Mouse (Mus musculus) kidney, postnatal 10 days (tissue): ENCODE data around the gene Ift140.

Experiments
- DNase-seq: peaks from one replicate; pipeline ENCODE4 v3.0.0; 2021; ENCODE audit warnings: mixed read lengths

Gene Ift140

GRCm38 (mm10) chr17:25077771-25078372 is 62.0 kb downstream of the Ift140 start:
- peak; percentile 94 for DNase-seq

- no peak for DNase-seq
Observed at GRCm38 (mm10) chr17:25080210-25080609, 64.3 kb downstream of the Ift140 start.

GRCm38 (mm10) chr17:25080960-25081381 is 65.1 kb downstream of the Ift140 start:
- peak; percentile 85 for DNase-seq

DNA sequence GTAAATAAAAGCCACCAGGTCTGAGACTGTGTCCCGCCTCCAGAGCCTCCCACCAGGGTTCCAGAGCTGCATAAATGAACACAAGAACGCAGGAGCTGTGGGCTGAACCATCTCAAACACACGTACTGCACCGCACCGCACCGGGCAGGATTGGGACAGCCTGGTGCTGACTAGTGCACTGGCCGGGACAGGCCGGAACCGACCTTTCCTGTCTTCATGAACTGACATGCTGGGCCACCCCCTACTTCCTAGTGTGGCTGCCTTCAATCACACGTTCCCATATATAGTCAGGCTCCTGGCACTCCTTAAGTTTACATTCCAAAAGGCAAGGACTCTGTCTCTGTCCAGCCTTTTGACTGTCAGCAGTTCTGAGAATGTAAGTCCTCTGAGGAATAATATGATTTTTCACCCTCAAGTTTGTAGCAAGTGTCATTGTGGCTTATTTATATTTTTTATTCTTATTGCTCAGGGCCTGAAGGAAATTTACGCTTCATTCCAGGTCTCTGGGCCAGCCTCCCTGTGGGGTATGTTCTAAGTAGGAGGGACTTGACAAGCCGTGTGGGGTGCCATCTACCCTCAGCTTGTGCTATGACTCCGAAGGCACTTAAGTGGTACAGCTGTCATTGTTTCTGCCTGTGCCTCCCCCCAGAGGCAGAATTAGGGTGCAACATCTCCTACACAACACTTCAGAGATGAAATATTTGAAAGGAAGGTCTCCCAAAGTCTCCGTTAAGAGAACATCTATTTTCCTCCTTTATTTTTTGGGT is 66.4 kb downstream of the Ift140 start:
- DNase-seq, result peak; percentile 70

DNA sequence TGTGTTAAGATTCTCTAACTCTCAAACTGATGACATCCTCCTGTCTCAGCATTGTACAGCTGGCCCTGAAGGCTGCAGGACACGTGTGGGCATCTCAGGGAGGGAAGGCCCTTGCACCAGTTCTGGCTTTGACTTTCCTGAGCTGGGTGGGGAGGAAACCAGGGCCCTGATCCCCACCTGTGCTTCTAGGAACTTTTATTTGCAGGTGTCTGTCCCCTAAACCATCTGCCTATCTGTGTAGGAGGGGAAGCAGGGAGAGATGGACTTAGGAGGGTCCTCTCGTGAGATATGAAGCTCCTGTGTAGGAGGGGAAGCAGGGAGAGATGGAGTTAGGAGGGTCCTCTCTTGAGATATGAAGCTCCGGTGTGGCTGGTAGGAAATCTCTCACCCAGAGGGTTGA is 67.0 kb downstream of the Ift140 start:
- DNase-seq, result no peak

GRCm38 (mm10) chr17:25083444-25083931 is 67.6 kb downstream of the Ift140 start, which contains the start of gene Tmem204:
Tmem204 (minus strand) TSS chr17:25083591.
- peak; percentile 85 for DNase-seq

- no peak for DNase-seq
Observed at GRCm38 (mm10) chr17:25084835-25085385, 69.0 kb downstream of the Ift140 start.

GRCm38 (mm10) chr17:25086724-25087123 is 70.8 kb downstream of the Ift140 start:
- no peak for DNase-seq

- DNase-seq, result no peak
Observed at GRCm38 (mm10) chr17:25089158-25089557, 73.3 kb downstream of the Ift140 start.

GRCm38 (mm10) chr17:25090450-25090849 is 74.6 kb downstream of the Ift140 start:
- no peak for DNase-seq

GRCm38 (mm10) chr17:25096221-25096620 is 80.3 kb downstream of the Ift140 start:
- DNase-seq, result peak; percentile 39

GRCm38 (mm10) chr17:25100052-25100451 is 84.2 kb downstream of the Ift140 start:
- no peak for DNase-seq

DNA sequence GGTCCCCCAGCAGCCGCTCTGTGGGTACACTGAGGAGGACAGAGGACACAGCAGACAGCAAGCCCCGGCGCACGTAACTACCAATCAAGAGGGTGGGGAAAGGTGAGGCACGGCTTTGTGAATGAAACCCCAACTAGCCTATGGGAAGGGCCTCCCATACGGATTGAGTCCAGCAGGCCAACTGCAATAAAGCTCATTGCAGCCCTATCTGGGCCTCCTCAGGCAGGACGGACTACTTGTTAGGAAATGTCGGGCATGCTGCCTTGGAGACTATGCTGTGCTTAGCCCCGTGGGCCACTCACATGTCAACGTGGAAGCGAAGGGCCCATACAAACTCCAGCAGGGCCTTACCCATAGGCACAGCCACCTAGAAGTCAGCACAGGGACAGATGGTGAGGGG is 85.5 kb downstream of the Ift140 start:
- no peak for DNase-seq

DNA sequence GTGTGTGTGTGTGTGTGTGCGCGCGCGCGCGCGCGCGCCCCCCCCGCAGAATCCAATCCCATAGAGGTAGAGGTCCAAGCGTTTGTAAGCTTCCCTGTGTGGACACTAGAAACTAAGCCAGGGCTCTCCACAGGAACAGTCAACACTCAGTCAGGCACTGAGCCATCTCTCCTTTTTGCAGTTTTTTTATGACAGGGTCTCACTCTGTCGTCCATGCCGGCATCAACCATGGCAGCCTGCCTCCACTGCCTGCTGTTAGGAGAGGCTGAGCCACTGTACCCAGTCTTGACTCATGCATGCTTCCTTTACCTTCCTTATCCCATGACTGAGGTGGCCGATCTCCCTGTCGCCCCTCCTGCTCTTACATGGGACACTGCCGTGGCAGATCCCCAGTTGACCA is 91.9 kb downstream of the Ift140 start:
- no peak for DNase-seq

GRCm38 (mm10) chr17:25109578-25109977 is 93.7 kb downstream of the Ift140 start:
- peak; percentile 73 for DNase-seq

DNA sequence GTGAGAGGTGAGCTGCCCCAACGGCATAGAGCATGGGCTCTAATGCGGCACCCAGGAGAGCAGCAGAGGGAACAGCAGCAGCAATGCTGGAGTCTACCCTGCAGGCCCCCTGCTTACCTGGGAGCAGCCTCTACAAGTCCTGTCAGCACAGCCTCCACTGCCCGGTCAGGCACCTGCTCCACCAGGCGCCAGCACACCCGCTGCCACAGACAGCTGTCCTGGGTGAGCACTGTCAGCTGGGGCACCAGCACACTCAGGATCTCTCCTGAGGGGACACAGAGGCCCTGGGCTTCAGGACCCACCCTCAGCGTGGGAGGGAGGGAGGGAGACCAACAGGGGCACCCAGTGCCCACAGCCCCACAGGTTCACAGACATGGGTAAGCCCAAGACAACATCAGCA is 94.7 kb downstream of the Ift140 start:
- DNase-seq, result no peak

GRCm38 (mm10) chr17:25111220-25111619 is 95.3 kb downstream of the Ift140 start:
- DNase-seq, result no peak

DNA sequence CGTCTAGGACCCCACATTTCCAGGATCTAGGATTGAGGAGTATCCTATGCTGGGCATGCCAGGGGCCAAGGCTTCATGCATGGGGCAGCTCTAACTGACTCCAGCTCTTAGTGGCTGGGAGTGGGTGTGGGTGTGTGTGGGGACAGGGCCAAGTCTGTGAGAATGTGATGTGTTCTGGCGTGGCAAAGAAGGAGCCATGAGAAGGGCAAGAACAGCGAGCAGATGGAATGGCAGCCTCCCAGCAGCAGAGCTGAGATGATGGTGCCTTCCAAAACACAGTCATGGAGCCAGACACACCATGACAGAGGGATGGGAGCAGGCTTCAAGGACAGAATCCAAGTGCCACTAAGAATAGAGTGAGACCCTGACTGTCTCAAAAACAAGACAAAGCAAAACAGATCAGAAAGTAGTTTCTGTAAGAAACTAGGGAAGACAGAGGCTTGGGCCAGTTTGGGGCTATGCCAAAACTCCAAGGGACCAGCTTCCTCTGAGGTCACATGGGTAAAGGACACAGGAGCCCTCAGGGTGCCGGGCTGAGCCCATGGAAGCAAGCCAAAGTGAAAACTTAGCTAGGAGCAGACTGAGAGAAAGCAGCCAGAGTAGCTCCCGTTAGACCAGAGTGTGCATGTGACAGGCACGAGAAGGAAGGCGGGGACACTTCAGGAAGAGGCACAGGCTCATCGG is 96.0 kb downstream of the Ift140 start:
- peak; percentile 54 for DNase-seq

DNA sequence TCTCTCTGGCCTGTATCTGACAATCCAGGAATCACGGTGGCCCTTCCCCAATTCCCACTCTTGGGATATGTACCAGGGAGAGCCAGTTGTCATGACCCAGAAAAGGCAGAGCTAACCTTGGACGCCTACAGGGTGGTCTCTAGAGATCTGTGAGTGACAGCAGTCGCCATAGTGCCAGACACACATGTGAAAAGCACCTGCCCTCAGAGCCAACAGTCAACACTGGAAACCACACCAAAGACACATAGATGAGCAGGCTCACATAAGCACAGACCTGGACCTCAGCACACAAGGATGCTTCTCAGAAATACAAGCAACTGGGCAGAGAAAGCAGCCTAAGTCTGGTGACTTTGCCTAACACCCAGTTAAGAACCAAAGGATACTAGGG is 96.5 kb downstream of the Ift140 start:
- DNase-seq, result no peak

GRCm38 (mm10) chr17:25114908-25115645 is 99.2 kb downstream of the Ift140 start:
- peak; percentile 61 for DNase-seq

GRCm38 (mm10) chr17:25115664-25116432 is 100.0 kb downstream of the Ift140 start, which contains the start of gene Telo2:
Telo2 (minus strand) TSS chr17:25115967.
- DNase-seq, result peak; percentile 96

- no peak for DNase-seq
Observed at GRCm38 (mm10) chr17:25117263-25117662, 101.4 kb downstream of the Ift140 start.
